Mouse (Mus musculus): ENCODE measurements around the gene Fyco1. TPM values are rescaled to one million over a fixed set of nuclear protein-coding genes. Genes with fewer than 3 reads are reported as not detected.
A peak's percentile ranks its signal among the peaks of the same experiment; 100 is the strongest.

Gene Fyco1
- polyA plus RNA-seq, 1 experiment from 2014 or later: 11.2 TPM

- H3K4me3 ChIP-seq (replicated peaks): no peak overlapping the region
Observed at GRCm38 (mm10) chr9:123849976-123850695, 1.6 kb downstream of the Fyco1 start.

GRCm38 (mm10) chr9:123846490-123846889, 5.2 kb downstream of the Fyco1 start:
- Histone ChIP-seq H3K4me2 (replicated peaks) (no peak overlapping the region), H3K4me3 (replicated peaks) (no peak overlapping the region), H3K9me3 (no peaks in the 10 kb centered on the region), H3K27ac (no peak overlapping the region), H3K9ac (no peak overlapping the region), H3K4me1 (replicated peaks) (0 out of 2 replicates have a peak, but pooled peaks cover 2% of the 10 kb centered on the region), H3K27me3 (replicated peaks) (no peaks in the 10 kb centered on the region), H3K36me3 (no peaks in the 10 kb centered on the region; the same call in 1 of the 2 replicates)
- ATAC-seq: no peak
- 83% methylated on average over 1 of the region's 1 CpGs for WGBS

More at GRCm38 (mm10) chr9:123849976-123850695, 1.6 kb downstream of the Fyco1 start:
- Histone ChIP-seq H3K27me3 (replicated peaks) (no peaks in the 10 kb centered on the region), H3K4me1 (replicated peaks) (0 out of 2 replicates have a peak, but pooled peaks cover 4% of the 10 kb centered on the region), H3K27ac (no peak overlapping the region), H3K9me3 (no peaks in the 10 kb centered on the region), H3K4me2 (replicated peaks) (peak overlapping the region; percentile 73; the same call in 1 of the 2 replicates), H3K36me3 (no peaks in the 10 kb centered on the region), H3K9ac (no peak overlapping the region)
- ATAC-seq: no peak
- WGBS: 42% methylated on average over 2 of the region's 2 CpGs

DNA sequence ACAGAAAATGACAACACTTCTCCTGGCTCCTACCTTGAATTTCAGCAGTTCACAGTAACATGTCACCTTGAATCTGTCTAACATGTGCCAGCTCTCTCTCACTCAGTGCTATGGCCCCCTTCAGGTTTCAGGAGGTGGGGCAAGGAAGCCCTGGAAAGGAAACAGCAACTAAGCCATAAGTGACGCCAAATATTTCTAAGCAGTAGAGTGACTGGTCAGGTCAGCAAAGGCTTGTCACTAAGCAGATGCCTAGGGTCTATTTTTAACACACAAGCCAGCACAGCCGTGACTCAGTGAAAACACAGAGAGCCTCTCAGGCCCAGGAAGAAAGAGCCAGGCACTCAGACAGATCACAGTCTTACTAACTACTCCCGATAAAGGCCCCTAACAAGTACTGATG, 6.6 kb downstream of the Fyco1 start:
- 43% methylated on average over 3 of the region's 3 CpGs for WGBS
- Histone ChIP-seq H3K9ac (no peak overlapping the region), H3K27me3 (replicated peaks) (no peaks in the 10 kb centered on the region), H3K4me2 (replicated peaks) (no peak overlapping the region), H3K36me3 (no peaks in the 10 kb centered on the region; the same call in 1 of the 2 replicates), H3K4me1 (replicated peaks) (no peaks in the 10 kb centered on the region), H3K4me3 (replicated peaks) (no peak overlapping the region), H3K9me3 (no peaks in the 10 kb centered on the region), H3K27ac (no peak overlapping the region)
- ATAC-seq: peak; percentile 47; the same call in 1 of the 2 replicates

- Histone ChIP-seq H3K27ac (no peak overlapping the region), H3K9me3 (no peaks in the 10 kb centered on the region), H3K4me1 (replicated peaks) (no peaks in the 10 kb centered on the region), H3K36me3 (no peaks in the 10 kb centered on the region; the same call in 1 of the 2 replicates), H3K27me3 (replicated peaks) (no peaks in the 10 kb centered on the region), H3K9ac (no peak overlapping the region), H3K4me2 (replicated peaks) (no peak overlapping the region), H3K4me3 (replicated peaks) (no peak overlapping the region)
- ATAC-seq: no peak
- 92% methylated on average over 3 of the region's 3 CpGs for WGBS
Observed at GRCm38 (mm10) chr9:123844468-123844867, 7.2 kb downstream of the Fyco1 start.

GRCm38 (mm10) chr9:123840243-123840642, 11.5 kb downstream of the Fyco1 start:
- H3K36me3 ChIP-seq: no peaks in the 10 kb centered on the region; the same call in 1 of the 2 replicates
- WGBS: 84% methylated on average over 6 of the region's 6 CpGs
- no peak overlapping the region for H3K4me2 ChIP-seq (replicated peaks)
- no peak for ATAC-seq
- no peak overlapping the region for H3K4me3 ChIP-seq (replicated peaks)
- no peak overlapping the region for H3K27ac ChIP-seq
- H3K27me3 ChIP-seq (replicated peaks): no peaks in the 10 kb centered on the region
- H3K4me1 ChIP-seq (replicated peaks): no peaks in the 10 kb centered on the region
- no peaks in the 10 kb centered on the region for H3K9me3 ChIP-seq
- H3K9ac ChIP-seq: no peak overlapping the region

- H3K4me2 ChIP-seq (replicated peaks): no peak overlapping the region
- no peaks in the 10 kb centered on the region for H3K9me3 ChIP-seq
- no peaks in the 10 kb centered on the region for H3K36me3 ChIP-seq
- 93% methylated on average over 3 of the region's 3 CpGs for WGBS
- no peak overlapping the region for H3K4me3 ChIP-seq (replicated peaks)
- no peaks in the 10 kb centered on the region for H3K27me3 ChIP-seq (replicated peaks)
- no peaks in the 10 kb centered on the region for H3K4me1 ChIP-seq (replicated peaks)
- ATAC-seq: no peak
- no peak overlapping the region for H3K27ac ChIP-seq
- H3K9ac ChIP-seq: no peak overlapping the region
Observed at GRCm38 (mm10) chr9:123835851-123836250, 15.8 kb downstream of the Fyco1 start.

- Histone ChIP-seq H3K27me3 (replicated peaks) (no peaks in the 10 kb centered on the region), H3K4me1 (replicated peaks) (no peaks in the 10 kb centered on the region), H3K27ac (no peak overlapping the region), H3K9me3 (no peaks in the 10 kb centered on the region), H3K9ac (no peak overlapping the region), H3K36me3 (peaks cover 32% of the 10 kb centered on the region), H3K4me2 (replicated peaks) (no peak overlapping the region), H3K4me3 (replicated peaks) (no peak overlapping the region)
- WGBS: 88% methylated on average over 4 of the region's 4 CpGs
- no peak for ATAC-seq
Observed at GRCm38 (mm10) chr9:123828916-123829315, 22.8 kb downstream of the Fyco1 start.

DNA sequence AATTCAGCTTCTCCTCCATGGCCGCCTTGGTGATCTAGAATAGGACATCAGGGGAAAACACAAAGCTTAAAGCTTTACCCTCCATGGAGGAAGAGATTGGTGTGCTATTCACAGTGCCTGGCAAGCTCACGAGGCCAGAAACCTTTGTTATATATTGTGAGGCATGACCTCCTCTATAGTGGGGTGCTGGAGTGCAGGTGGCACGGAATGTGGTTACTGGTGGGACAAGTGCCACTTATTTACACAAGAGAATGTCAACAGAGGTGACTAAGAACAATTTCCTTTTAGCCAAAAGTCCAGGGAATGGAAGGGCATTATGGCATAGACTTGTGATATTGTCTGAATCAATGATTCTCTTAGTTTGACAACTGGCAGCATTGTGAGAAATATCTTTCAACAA, 25.1 kb downstream of the Fyco1 start:
- Histone ChIP-seq H3K27ac (no peak overlapping the region), H3K36me3 (peaks cover 32% of the 10 kb centered on the region)
- 82% methylated on average over 3 of the region's 3 CpGs for WGBS

GRCm38 (mm10) chr9:123818601-123819000, 33.1 kb downstream of the Fyco1 start:
- Histone ChIP-seq H3K27ac (no peak overlapping the region), H3K9ac (no peak overlapping the region), H3K36me3 (peaks cover 15% of the 10 kb centered on the region; the same call in 1 of the 2 replicates), H3K4me1 (replicated peaks) (no peaks in the 10 kb centered on the region), H3K27me3 (replicated peaks) (no peaks in the 10 kb centered on the region), H3K4me3 (replicated peaks) (no peak overlapping the region), H3K9me3 (no peaks in the 10 kb centered on the region), H3K4me2 (replicated peaks) (no peak overlapping the region)
- no peak for ATAC-seq
- 86% methylated on average over 2 of the region's 2 CpGs for WGBS

More for the DNA sequence above, 25.1 kb downstream of the Fyco1 start:
- ATAC-seq: no peak
- Histone ChIP-seq H3K4me2 (replicated peaks) (no peak overlapping the region), H3K9ac (no peak overlapping the region), H3K4me1 (replicated peaks) (no peaks in the 10 kb centered on the region), H3K27me3 (replicated peaks) (no peaks in the 10 kb centered on the region), H3K4me3 (replicated peaks) (no peak overlapping the region), H3K9me3 (no peaks in the 10 kb centered on the region)

GRCm38 (mm10) chr9:123815996-123816395, 35.7 kb downstream of the Fyco1 start:
- no peak for ATAC-seq

DNA sequence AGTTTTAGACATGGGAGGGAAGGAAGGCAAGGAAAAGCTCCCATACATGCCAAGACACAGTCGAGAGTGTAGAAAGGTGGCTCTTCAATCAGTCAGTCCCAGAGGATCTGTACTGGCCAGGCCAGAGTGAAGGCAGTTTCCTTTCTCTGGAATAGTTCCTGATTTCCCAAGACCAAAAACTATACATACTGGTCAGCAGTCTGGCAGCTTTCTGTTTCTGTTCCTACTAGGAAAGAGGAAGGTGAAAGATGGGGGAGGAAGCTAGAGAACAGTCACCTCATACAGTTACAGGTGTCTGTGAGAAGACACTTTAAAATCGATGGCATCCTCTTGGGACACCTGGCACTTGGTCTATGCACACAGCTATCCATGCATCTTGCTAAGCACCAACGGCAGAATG, 36.3 kb downstream of the Fyco1 start:
- Histone ChIP-seq H3K4me2 (replicated peaks) (no peak overlapping the region), H3K27me3 (replicated peaks) (no peaks in the 10 kb centered on the region), H3K4me1 (replicated peaks) (no peaks in the 10 kb centered on the region), H3K9ac (no peak overlapping the region), H3K36me3 (peaks cover 24% of the 10 kb centered on the region; the same call in 1 of the 2 replicates), H3K27ac (no peak overlapping the region), H3K4me3 (replicated peaks) (no peak overlapping the region), H3K9me3 (no peaks in the 10 kb centered on the region)
- no peak for ATAC-seq
- WGBS: 83% methylated on average over 3 of the region's 3 CpGs

More at GRCm38 (mm10) chr9:123815996-123816395, 35.7 kb downstream of the Fyco1 start:
- Histone ChIP-seq H3K4me2 (replicated peaks) (no peak overlapping the region), H3K27ac (no peak overlapping the region), H3K9me3 (no peaks in the 10 kb centered on the region), H3K4me1 (replicated peaks) (no peaks in the 10 kb centered on the region), H3K4me3 (replicated peaks) (no peak overlapping the region), H3K27me3 (replicated peaks) (no peaks in the 10 kb centered on the region), H3K36me3 (peaks cover 20% of the 10 kb centered on the region; the same call in 1 of the 2 replicates), H3K9ac (no peak overlapping the region)
- WGBS: 65% methylated on average over 1 of the region's 1 CpGs

GRCm38 (mm10) chr9:123814821-123815220, 36.9 kb downstream of the Fyco1 start:
- H3K4me3 ChIP-seq (replicated peaks): no peak overlapping the region
- WGBS: 76% methylated on average over 4 of the region's 4 CpGs
- no peaks in the 10 kb centered on the region for H3K9me3 ChIP-seq
- peaks cover 24% of the 10 kb centered on the region; the same call in 1 of the 2 replicates for H3K36me3 ChIP-seq
- no peaks in the 10 kb centered on the region for H3K4me1 ChIP-seq (replicated peaks)
- H3K4me2 ChIP-seq (replicated peaks): no peak overlapping the region
- no peak for ATAC-seq
- no peaks in the 10 kb centered on the region for H3K27me3 ChIP-seq (replicated peaks)
- no peak overlapping the region for H3K27ac ChIP-seq
- no peak overlapping the region for H3K9ac ChIP-seq

DNA sequence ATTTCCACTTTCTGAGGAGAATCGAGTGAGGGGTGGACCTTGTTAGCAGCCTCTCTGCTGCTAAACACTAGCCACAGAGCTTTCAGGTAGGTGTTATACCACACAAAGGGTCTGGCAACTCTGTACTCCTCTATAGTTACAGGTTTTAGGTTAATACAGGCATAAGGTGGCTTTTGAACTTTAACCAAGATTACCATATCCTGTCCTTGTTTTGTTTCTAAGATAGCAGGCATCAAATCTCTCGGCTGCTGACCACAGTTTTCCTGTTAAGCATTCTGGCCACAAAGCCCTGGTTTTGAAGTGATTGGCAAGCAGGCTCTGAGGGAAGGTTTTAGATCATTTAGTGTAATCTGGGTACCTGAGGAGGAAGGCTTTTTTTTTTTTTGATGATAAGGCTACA, 37.4 kb downstream of the Fyco1 start:
- no peak overlapping the region for H3K4me3 ChIP-seq (replicated peaks)
- ATAC-seq: no peak
- no peaks in the 10 kb centered on the region for H3K9me3 ChIP-seq
- H3K27me3 ChIP-seq (replicated peaks): no peaks in the 10 kb centered on the region
- H3K4me1 ChIP-seq (replicated peaks): no peaks in the 10 kb centered on the region
- no peak overlapping the region for H3K9ac ChIP-seq
- peaks cover 24% of the 10 kb centered on the region; the same call in 1 of the 2 replicates for H3K36me3 ChIP-seq
- H3K27ac ChIP-seq: no peak overlapping the region
- no peak overlapping the region for H3K4me2 ChIP-seq (replicated peaks)
- 82% methylated on average over 2 of the region's 2 CpGs for WGBS

Data from intestine, embryonic 15.5 days (tissue).